Mouse (Mus musculus): Measurements from ENCODE around the gene Tepp. TPM values are rescaled to one million over a fixed set of nuclear protein-coding genes. Genes with fewer than 3 reads are reported as not detected.

The Tepp gene
- polyA plus RNA-seq (2012; ENCODE audit: low replicate concordance) = not detected in 2 replicates

GRCm38 (mm10) chr8:95310342-95310970, at the start of gene Tepp:
Gene Tepp (plus strand): TSS chr8:95310566.

DNA sequence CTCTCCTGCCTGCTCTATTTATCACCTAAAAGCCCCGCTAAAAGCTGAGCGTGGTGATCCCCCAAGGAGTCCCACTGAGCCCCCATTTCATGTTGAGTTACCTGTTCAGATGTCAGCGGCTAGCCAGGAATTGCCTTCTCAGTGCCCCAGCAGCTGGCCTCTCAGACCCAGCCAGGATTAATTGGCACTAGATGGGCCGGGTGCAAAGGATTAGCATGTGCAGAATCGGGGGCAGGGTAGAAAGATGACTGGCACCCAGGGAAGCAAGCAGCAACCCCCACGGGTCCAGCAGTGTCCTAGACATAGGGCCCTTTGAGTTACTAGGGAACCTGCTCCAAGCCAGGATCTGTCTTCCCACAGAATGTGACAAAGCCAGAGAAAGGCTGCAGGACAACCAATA, 3.9 kb upstream of the Tepp start, which contains the start of gene Cngb1:
Cngb1 (minus strand) TSS at position 155 of the 400 bp plus-strand sequence.

GRCm38 (mm10) chr8:95331720-95332436, 21.5 kb downstream of the Tepp start, which contains the start of the genes Zfp319 and Usb1:
Gene Zfp319 (minus strand): TSS chr8:95331950.
Gene Usb1 (plus strand): TSS chr8:95332284.

DNA sequence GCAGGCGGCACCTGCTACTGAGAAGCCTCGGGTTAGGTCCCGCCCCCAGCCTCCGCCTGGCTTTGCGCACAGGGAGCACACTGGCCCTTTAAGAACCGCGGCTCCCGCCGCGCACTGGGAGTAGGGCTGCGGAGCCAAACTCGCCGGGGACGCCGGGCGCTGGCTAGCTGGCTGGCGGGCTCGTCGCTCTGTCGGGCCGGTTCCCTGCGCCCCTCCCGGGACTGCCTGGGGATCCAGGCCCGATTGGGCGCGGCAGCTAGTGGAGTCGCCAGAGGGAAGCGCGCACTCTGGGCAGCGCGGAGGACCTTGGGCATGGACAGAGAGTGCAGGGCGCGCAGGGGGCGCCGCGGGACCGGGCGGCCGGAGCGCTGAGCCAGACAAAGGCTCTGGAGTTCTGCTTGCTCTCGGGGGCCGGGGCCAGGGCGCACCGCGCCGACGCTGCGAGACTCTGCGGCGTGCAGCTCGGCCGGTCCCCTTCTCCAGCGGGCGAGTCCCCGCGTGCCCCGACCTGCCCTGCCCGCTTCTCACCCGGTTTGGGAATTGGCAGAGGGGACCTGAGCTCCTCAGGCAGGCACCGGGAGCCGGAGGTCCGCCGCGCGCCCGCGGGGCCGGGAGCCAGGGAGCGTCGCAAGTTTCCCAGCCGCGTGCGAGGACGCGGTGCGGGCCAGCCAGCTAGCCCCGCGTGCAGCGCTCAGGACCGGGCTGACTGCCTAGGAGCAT, 41.9 kb downstream of the Tepp start, which contains the start of gene Mmp15:
Mmp15 (plus strand) TSS at position 118 of the 720 bp plus-strand sequence.

Other genes starting within 250 kb of the Tepp start
- 22.5 and 28.5 TPM in 2 replicates for gene Katnb1, start 229.4 kb upstream of the Tepp start, polyA plus RNA-seq (2012; ENCODE audit: low replicate concordance)
- 2.2 and 2.8 TPM in 2 replicates for gene Kifc3, start 107.8 kb upstream of the Tepp start, polyA plus RNA-seq (2012; ENCODE audit: low replicate concordance)
- gene Cngb1, start 4.0 kb upstream of the Tepp start, polyA plus RNA-seq (2012; ENCODE audit: low replicate concordance) = not detected in 2 replicates
- gene Zfp319, start 21.4 kb downstream of the Tepp start, polyA plus RNA-seq (2012; ENCODE audit: low replicate concordance) = 5.1 and 5.3 TPM in 2 replicates
- 9.7 and 20.6 TPM in 2 replicates for gene Usb1, start 21.7 kb downstream of the Tepp start, polyA plus RNA-seq (2012; ENCODE audit: low replicate concordance)
- 0.60 and 0.65 TPM in 2 replicates for gene Mmp15, start 41.7 kb downstream of the Tepp start, polyA plus RNA-seq (2012; ENCODE audit: low replicate concordance)
- gene Cfap20, start 124.3 kb downstream of the Tepp start, polyA plus RNA-seq (2012; ENCODE audit: low replicate concordance) = 32.1 and 32.2 TPM in 2 replicates
- gene Csnk2a2, start 179.5 kb downstream of the Tepp start, polyA plus RNA-seq (2012; ENCODE audit: low replicate concordance) = 20.2 and 41.4 TPM in 2 replicates
- not detected in 2 replicates for gene Ccdc113, start 223.5 kb downstream of the Tepp start, polyA plus RNA-seq (2012; ENCODE audit: low replicate concordance)